Mouse (Mus musculus) small intestine, adult 2 months (tissue): ENCODE data around the gene Gja5.

ENCODE experiments used
- CTCF ChIP-seq: fragments of 200-500 bp; IDR thresholded peaks from 2 replicates; pipeline ENCODE4 v1.5.1; 2012; ENCODE audit warnings: low read depth, mild to moderate bottlenecking, control low read depth, inconsistent platforms, low read length, moderate library complexity, mixed read lengths; ENCODE audit not compliant: insufficient replicate concordance, insufficient read length; ENCODE audit errors: extremely low read depth
- POLR2A ChIP-seq: fragments of 200-500 bp; IDR thresholded peaks from 2 replicates; pipeline ENCODE4 v1.6.1; 2012; ENCODE audit warnings: low read depth, mild to moderate bottlenecking, control low read depth, inconsistent platforms, low read length, moderate library complexity

GRCm38 (mm10) chr3:96883690-96884089 lies 20.8 kb upstream of the Gja5 start:
- no peak for TF ChIP-seq POLR2A
- no peak for TF ChIP-seq CTCF
